Mouse (Mus musculus): Measurements from ENCODE around the gene Slk. TPM values are rescaled to one million over a fixed set of nuclear protein-coding genes. Genes with fewer than 3 reads are reported as not detected.

Gene Slk
- polyA plus RNA-seq, 1 experiment = 12.1 TPM

DNA sequence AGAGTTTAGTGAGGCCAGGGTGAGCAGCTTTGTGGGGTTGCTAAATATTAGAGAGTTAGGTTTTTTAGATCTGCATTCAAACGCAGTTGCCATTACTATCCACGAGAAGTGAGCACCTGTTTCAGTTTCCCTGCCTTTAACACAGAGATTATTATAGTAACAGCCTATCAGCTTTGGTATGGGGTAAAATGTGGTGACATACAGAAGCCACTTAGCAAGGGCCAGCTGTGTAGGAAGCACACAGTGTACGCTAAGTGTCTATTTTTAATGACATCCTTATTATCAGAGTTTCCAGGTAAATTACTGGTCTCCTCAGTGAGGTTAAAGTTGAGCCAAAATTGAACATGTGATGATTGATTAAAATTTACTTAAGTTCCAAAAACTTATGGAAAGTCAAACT lies 5.8 kb upstream of the Slk start:
- no peak overlapping the region for H3K4me3 ChIP-seq
- no peaks in the 10 kb centered on the region for H3K27me3 ChIP-seq (ENCODE audit: control insufficient read depth, insufficient read depth, insufficient read length)
- TF ChIP-seq POLR2AphosphoS2 (IDR thresholded peaks at IDR 0.05; ENCODE audit: insufficient read length, low read depth) (no peak), TCF12 (IDR thresholded peaks at IDR 0.05; ENCODE audit: insufficient read depth, poor library complexity, severe bottlenecking) (no peak)
- H3K36me3 ChIP-seq (ENCODE audit: control insufficient read depth, insufficient read depth) = no peaks in the 10 kb centered on the region
- H3K79me2 ChIP-seq (ENCODE audit: control insufficient read depth, insufficient read depth) = no peaks in the 10 kb centered on the region
- H3K4me2 ChIP-seq (ENCODE audit: low read depth) = no peak overlapping the region
- H3ac ChIP-seq (ENCODE audit: control insufficient read depth, insufficient read length) = no peak overlapping the region

DNA sequence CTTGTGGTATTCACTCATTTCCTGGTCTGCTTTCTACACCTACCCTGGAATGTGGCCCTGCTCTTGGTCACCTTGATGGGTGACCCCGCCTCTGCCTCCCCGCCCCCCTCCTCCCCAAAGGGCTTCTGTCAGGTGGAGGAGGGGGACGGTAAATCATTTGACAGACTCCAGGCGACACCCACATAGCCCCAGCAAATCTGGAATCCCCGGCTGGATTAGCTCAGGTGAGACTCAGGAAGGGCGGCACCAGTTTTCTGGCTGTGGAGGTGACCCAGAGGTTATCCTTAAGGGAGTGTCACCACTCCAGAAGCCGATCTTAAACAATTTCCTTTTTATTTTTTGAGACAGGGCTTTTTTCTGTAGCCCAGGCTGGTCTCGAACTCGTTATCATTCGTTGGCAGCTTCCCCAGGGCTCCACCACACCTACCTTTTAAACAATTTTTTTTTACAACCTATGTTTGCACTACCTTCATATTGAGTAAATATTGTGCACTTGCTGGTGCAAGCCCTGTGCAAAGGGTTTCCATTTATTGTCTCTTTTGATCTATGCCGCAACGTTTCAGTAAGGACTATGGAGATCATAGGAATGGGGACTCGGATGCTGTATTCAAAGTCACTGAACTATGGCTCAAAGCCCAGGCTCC lies 775 bp upstream of the Slk start:
- Histone ChIP-seq H3ac (ENCODE audit: control insufficient read depth, insufficient read length) (peak overlapping the region; percentile 97), H3K27me3 (ENCODE audit: control insufficient read depth, insufficient read depth, insufficient read length) (no peaks in the 10 kb centered on the region), H3K36me3 (ENCODE audit: control insufficient read depth, insufficient read depth) (no peaks in the 10 kb centered on the region), H3K4me3 (peak overlapping the region; percentile 70), H3K79me2 (ENCODE audit: control insufficient read depth, insufficient read depth) (peaks cover 39% of the 10 kb centered on the region), H3K4me2 (ENCODE audit: low read depth) (peak overlapping the region; percentile 72)
- TF ChIP-seq SRF (IDR thresholded peaks at IDR 0.05; ENCODE audit: control insufficient read depth, insufficient read length, low read depth) (no peak), E2F4 (IDR thresholded peaks at IDR 0.05; ENCODE audit: insufficient read depth) (no peak), MYOG (IDR thresholded peaks at IDR 0.05; ENCODE audit: control insufficient read depth in 1 of 3, insufficient read depth in 1 of 3, insufficient read length in 2 of 3, low read depth in 2 of 3) (no peak), MYOD1 (IDR thresholded peaks at IDR 0.05; ENCODE audit: control insufficient read depth in 1 of 3, insufficient read length in 2 of 3, low read depth in 2 of 3) (no peak), CEBPB (IDR thresholded peaks at IDR 0.05; ENCODE audit: insufficient read depth, poor library complexity, severe bottlenecking) (no peak)

DNA sequence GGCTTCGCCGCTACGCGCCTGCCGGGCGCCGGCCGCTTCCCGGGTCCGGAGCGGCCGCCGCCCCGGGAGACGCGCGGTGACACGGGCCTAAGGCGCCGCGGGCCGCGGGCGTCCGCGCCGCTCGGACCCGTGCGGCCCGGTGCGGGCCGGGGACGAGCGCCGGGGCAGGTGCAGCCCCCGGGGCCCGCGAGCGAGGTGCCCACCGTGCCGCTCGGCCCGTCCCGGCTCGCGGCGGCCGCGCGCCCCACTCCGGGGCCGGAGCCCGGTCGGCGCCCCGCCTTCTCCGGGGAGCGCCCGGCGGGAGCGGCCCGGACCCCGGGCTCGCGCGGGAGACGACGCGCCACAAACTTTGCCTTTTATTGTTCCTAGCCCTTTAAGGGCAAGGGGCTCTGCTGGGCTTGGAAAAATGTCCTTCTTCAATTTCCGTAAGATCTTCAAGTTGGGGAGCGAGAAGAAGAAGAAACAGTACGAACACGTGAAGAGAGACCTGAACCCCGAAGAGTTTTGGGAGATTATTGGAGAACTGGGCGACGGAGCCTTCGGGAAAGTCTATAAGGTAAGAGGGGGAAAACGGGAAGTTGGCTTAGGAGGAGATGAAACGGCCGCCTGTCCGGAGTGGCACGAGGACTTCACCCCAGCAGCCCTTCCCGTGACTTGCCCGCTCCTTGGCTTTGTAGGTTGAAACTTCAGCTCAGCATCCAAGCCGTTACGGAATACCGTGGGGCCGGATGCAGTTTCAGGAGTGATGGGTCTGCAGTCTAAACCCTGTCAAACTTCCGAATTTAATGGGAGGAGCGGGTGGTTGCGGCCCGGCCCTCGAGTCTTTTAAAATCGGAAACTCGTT lies 532 bp downstream of the Slk start:
- H3K4me2 ChIP-seq (ENCODE audit: low read depth) = peak overlapping the region; percentile 88
- no peaks in the 10 kb centered on the region for H3K27me3 ChIP-seq (ENCODE audit: control insufficient read depth, insufficient read depth, insufficient read length)
- TF ChIP-seq MYOG (IDR thresholded peaks at IDR 0.05; ENCODE audit: control insufficient read depth in 1 of 3, insufficient read depth in 1 of 3, insufficient read length in 2 of 3, low read depth in 2 of 3) = no peak
- TF ChIP-seq TCF12 (IDR thresholded peaks at IDR 0.05; ENCODE audit: insufficient read depth, poor library complexity, severe bottlenecking) = no peak
- TF ChIP-seq MYOD1 (IDR thresholded peaks at IDR 0.05; ENCODE audit: control insufficient read depth in 1 of 3, insufficient read length in 2 of 3, low read depth in 2 of 3) = no peak
- TF ChIP-seq MAX (IDR thresholded peaks at IDR 0.05; ENCODE audit: low read depth) = no peak
- TF ChIP-seq USF1 (IDR thresholded peaks at IDR 0.05; ENCODE audit: low read depth) = no peak
- TF ChIP-seq POLR2AphosphoS2 (IDR thresholded peaks at IDR 0.05; ENCODE audit: insufficient read length, low read depth) = no peak
- no peak for TF ChIP-seq SRF (IDR thresholded peaks at IDR 0.05; ENCODE audit: control insufficient read depth, insufficient read length, low read depth)
- no peak for TF ChIP-seq CEBPB (IDR thresholded peaks at IDR 0.05; ENCODE audit: insufficient read depth, poor library complexity, severe bottlenecking)
- no peak for TF ChIP-seq REST (IDR thresholded peaks at IDR 0.05; ENCODE audit: insufficient read depth, insufficient read length)
- TF ChIP-seq POLR2A (IDR thresholded peaks at IDR 0.05; ENCODE audit: insufficient read length, low read depth) = no peak
- TF ChIP-seq TCF3 (IDR thresholded peaks at IDR 0.05; ENCODE audit: insufficient read length, low read depth) = no peak
- TF ChIP-seq E2F4 (IDR thresholded peaks at IDR 0.05; ENCODE audit: insufficient read depth) = no peak
- H3K4me3 ChIP-seq = peak overlapping the region; percentile 70
- peak overlapping the region; percentile 97 for H3ac ChIP-seq (ENCODE audit: control insufficient read depth, insufficient read length)
- no peaks in the 10 kb centered on the region for H3K36me3 ChIP-seq (ENCODE audit: control insufficient read depth, insufficient read depth)
- H3K79me2 ChIP-seq (ENCODE audit: control insufficient read depth, insufficient read depth) = peaks cover 52% of the 10 kb centered on the region

DNA sequence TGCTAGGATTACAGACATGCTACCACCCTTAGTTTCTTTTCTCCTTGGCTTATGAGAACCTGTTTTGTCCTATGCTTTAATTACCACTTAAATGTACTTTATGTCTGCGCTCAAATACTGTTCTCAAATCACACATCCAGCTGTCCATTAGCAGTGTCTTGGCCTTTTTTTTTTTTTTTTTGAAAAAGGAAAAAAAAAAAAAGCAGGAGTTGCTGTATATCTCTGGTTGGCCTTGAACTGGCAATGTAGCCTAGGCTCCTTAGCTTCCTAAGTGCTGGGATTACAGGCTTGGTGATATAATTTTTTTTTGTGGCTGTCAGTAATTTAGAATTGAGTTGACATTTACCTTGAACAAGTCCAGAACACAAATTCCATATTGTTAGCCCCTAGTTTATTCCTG lies 6.3 kb downstream of the Slk start:
- no peak for TF ChIP-seq MYOG (IDR thresholded peaks at IDR 0.05; ENCODE audit: control insufficient read depth in 1 of 3, insufficient read depth in 1 of 3, insufficient read length in 2 of 3, low read depth in 2 of 3)
- TF ChIP-seq CEBPB (IDR thresholded peaks at IDR 0.05; ENCODE audit: insufficient read depth, poor library complexity, severe bottlenecking) = no peak
- no peak for TF ChIP-seq POLR2AphosphoS2 (IDR thresholded peaks at IDR 0.05; ENCODE audit: insufficient read length, low read depth)
- no peak for TF ChIP-seq REST (IDR thresholded peaks at IDR 0.05; ENCODE audit: insufficient read depth, insufficient read length)
- no peak for TF ChIP-seq SRF (IDR thresholded peaks at IDR 0.05; ENCODE audit: control insufficient read depth, insufficient read length, low read depth)
- no peak for TF ChIP-seq MYOD1 (IDR thresholded peaks at IDR 0.05; ENCODE audit: control insufficient read depth in 1 of 3, insufficient read length in 2 of 3, low read depth in 2 of 3)
- TF ChIP-seq TCF3 (IDR thresholded peaks at IDR 0.05; ENCODE audit: insufficient read length, low read depth) = no peak
- TF ChIP-seq POLR2A (IDR thresholded peaks at IDR 0.05; ENCODE audit: insufficient read length, low read depth) = no peak
- TF ChIP-seq USF1 (IDR thresholded peaks at IDR 0.05; ENCODE audit: low read depth) = no peak
- TF ChIP-seq TCF12 (IDR thresholded peaks at IDR 0.05; ENCODE audit: insufficient read depth, poor library complexity, severe bottlenecking) = no peak
- TF ChIP-seq MAX (IDR thresholded peaks at IDR 0.05; ENCODE audit: low read depth) = no peak
- TF ChIP-seq E2F4 (IDR thresholded peaks at IDR 0.05; ENCODE audit: insufficient read depth) = no peak
- peak overlapping the region; percentile 28 for H3K4me2 ChIP-seq (ENCODE audit: low read depth)
- H3K36me3 ChIP-seq (ENCODE audit: control insufficient read depth, insufficient read depth) = no peaks in the 10 kb centered on the region
- no peaks in the 10 kb centered on the region for H3K27me3 ChIP-seq (ENCODE audit: control insufficient read depth, insufficient read depth, insufficient read length)
- H3ac ChIP-seq (ENCODE audit: control insufficient read depth, insufficient read length) = no peak overlapping the region
- H3K79me2 ChIP-seq (ENCODE audit: control insufficient read depth, insufficient read depth) = peaks cover 95% of the 10 kb centered on the region
- H3K4me3 ChIP-seq = no peak overlapping the region

DNA sequence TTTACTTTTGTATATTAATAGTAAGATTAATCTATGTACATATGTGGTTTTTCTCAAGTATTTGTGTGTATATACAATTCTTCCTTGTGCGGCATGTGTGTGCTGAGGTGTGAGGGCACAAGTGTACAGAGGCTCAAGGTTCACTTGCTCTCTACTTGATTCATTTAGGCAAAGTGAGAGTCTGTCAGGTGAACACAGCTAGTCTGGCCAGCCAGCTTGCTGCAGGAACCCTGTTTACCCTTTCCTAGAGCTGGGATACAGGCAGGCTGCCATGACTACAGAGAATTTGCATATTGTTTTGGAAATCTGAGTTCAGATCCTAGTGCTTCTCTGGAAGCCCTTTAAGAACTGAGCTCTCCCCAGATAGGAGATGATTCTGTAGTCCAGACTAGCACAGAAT lies 7.5 kb downstream of the Slk start:
- Histone ChIP-seq H3K79me2 (ENCODE audit: control insufficient read depth, insufficient read depth) (peaks cover 83% of the 10 kb centered on the region), H3ac (ENCODE audit: control insufficient read depth, insufficient read length) (no peak overlapping the region), H3K27me3 (ENCODE audit: control insufficient read depth, insufficient read depth, insufficient read length) (no peaks in the 10 kb centered on the region), H3K4me2 (ENCODE audit: low read depth) (no peak overlapping the region), H3K36me3 (ENCODE audit: control insufficient read depth, insufficient read depth) (no peaks in the 10 kb centered on the region), H3K4me3 (no peak overlapping the region)
- TF ChIP-seq MYOG (IDR thresholded peaks at IDR 0.05; ENCODE audit: control insufficient read depth in 1 of 3, insufficient read depth in 1 of 3, insufficient read length in 2 of 3, low read depth in 2 of 3) (no peak), POLR2A (IDR thresholded peaks at IDR 0.05; ENCODE audit: insufficient read length, low read depth) (no peak), MAX (IDR thresholded peaks at IDR 0.05; ENCODE audit: low read depth) (no peak), TCF12 (IDR thresholded peaks at IDR 0.05; ENCODE audit: insufficient read depth, poor library complexity, severe bottlenecking) (no peak), POLR2AphosphoS2 (IDR thresholded peaks at IDR 0.05; ENCODE audit: insufficient read length, low read depth) (no peak), USF1 (IDR thresholded peaks at IDR 0.05; ENCODE audit: low read depth) (no peak), REST (IDR thresholded peaks at IDR 0.05; ENCODE audit: insufficient read depth, insufficient read length) (no peak), MYOD1 (IDR thresholded peaks at IDR 0.05; ENCODE audit: control insufficient read depth in 1 of 3, insufficient read length in 2 of 3, low read depth in 2 of 3) (no peak), SRF (IDR thresholded peaks at IDR 0.05; ENCODE audit: control insufficient read depth, insufficient read length, low read depth) (no peak), E2F4 (IDR thresholded peaks at IDR 0.05; ENCODE audit: insufficient read depth) (no peak), TCF3 (IDR thresholded peaks at IDR 0.05; ENCODE audit: insufficient read length, low read depth) (no peak), CEBPB (IDR thresholded peaks at IDR 0.05; ENCODE audit: insufficient read depth, poor library complexity, severe bottlenecking) (no peak)
